Mouse (Mus musculus) Muller cell, postnatal 12 days (primary cell): ENCODE data around the gene Hrnr.

Source experiments
- DNase-seq: peaks from one replicate; pipeline ENCODE4 v3.0.0-alpha.2; 2015; ENCODE audit errors: inconsistent ontology term

Gene Hrnr

GRCm38 (mm10) chr3:93319449-93319848 lies at the start of gene Hrnr:
Gene Hrnr (plus strand): TSS chr3:93319749.
- no peak for DNase-seq

GRCm38 (mm10) chr3:93273223-93273622 lies 46.3 kb upstream of the Hrnr start, which contains the start of gene Flg:
Gene Flg (plus strand): TSS chr3:93273523.
- DNase-seq, result no peak

- no peak for DNase-seq
Measured at GRCm38 (mm10) chr3:93297542-93297941, 22.0 kb upstream of the Hrnr start.

- DNase-seq, result no peak
Measured at GRCm38 (mm10) chr3:93299832-93300231, 19.7 kb upstream of the Hrnr start.

GRCm38 (mm10) chr3:93301896-93302295 lies 17.7 kb upstream of the Hrnr start:
- DNase-seq, result no peak

- DNase-seq, result no peak
Measured at GRCm38 (mm10) chr3:93306142-93306541, 13.4 kb upstream of the Hrnr start.

- DNase-seq, result peak; percentile 68
Measured at GRCm38 (mm10) chr3:93311371-93311770, 8.2 kb upstream of the Hrnr start.

- DNase-seq, result no peak
Measured at GRCm38 (mm10) chr3:93314388-93314787, 5.2 kb upstream of the Hrnr start.

- no peak for DNase-seq
Measured at GRCm38 (mm10) chr3:93337749-93338148, 18.2 kb downstream of the Hrnr start.

GRCm38 (mm10) chr3:93340021-93340420 lies 20.5 kb downstream of the Hrnr start:
- no peak for DNase-seq

GRCm38 (mm10) chr3:93346896-93347295 lies 27.3 kb downstream of the Hrnr start:
- peak; percentile 70 for DNase-seq

- peak; percentile 62 for DNase-seq
Measured at GRCm38 (mm10) chr3:93360045-93360444, 40.5 kb downstream of the Hrnr start.

GRCm38 (mm10) chr3:93361933-93362574 lies 42.5 kb downstream of the Hrnr start:
- DNase-seq, result peak; percentile 61

GRCm38 (mm10) chr3:93366966-93367575 lies 47.5 kb downstream of the Hrnr start:
- no peak for DNase-seq

GRCm38 (mm10) chr3:93368171-93368570 lies 48.6 kb downstream of the Hrnr start:
- no peak for DNase-seq

- DNase-seq, result no peak
Measured at GRCm38 (mm10) chr3:93373416-93373815, 53.9 kb downstream of the Hrnr start.

- DNase-seq, result no peak
Measured at GRCm38 (mm10) chr3:93375196-93375595, 55.6 kb downstream of the Hrnr start.

GRCm38 (mm10) chr3:93375601-93376000 lies 56.1 kb downstream of the Hrnr start:
- DNase-seq, result no peak

- no peak for DNase-seq
Measured at GRCm38 (mm10) chr3:93378146-93378545, 58.6 kb downstream of the Hrnr start.
